Mouse (Mus musculus) bone marrow, adult 2 months (tissue): ENCODE measurements around the gene Katnb1. TPM values are rescaled to one million over a fixed set of nuclear protein-coding genes. Genes with fewer than 3 reads are reported as not detected.
A peak's percentile ranks its signal among the peaks of the same experiment; 100 is the strongest.

Source experiments
- H3K27ac ChIP-seq: fragments of 200-500 bp; 2 replicates; pipeline ENCODE4 v1.5.1; 2012; ENCODE audit warnings: low read depth, mild to moderate bottlenecking, control low read depth, inconsistent platforms, low read length; ENCODE audit not compliant: control insufficient read depth, poor library complexity, insufficient read depth
- H3K4me1 ChIP-seq: fragments of 200-500 bp; 2 replicates; pipeline ENCODE4 v1.6.1; 2011; ENCODE audit warnings: low read length; ENCODE audit not compliant: control insufficient read depth, insufficient read depth
- H3K4me3 ChIP-seq: fragments of 200-500 bp; replicated peaks from 2 replicates; pipeline ENCODE3; 2011; ENCODE audit warnings: mild to moderate bottlenecking, low read depth, low read length, control low read depth; ENCODE audit not compliant: control insufficient read depth
- CTCF ChIP-seq: fragments of 200-500 bp; IDR thresholded peaks from 2 replicates; pipeline ENCODE4 v1.5.1; 2011; ENCODE audit warnings: low read length, control low read depth; ENCODE audit not compliant: control insufficient read depth, insufficient read depth
- POLR2A ChIP-seq: fragments of 200-500 bp; IDR thresholded peaks from 2 replicates; pipeline ENCODE4 v1.6.1; 2011; ENCODE audit warnings: low read depth, mild to moderate bottlenecking, control low read depth, low read length, borderline replicate concordance; ENCODE audit not compliant: control insufficient read depth
- WGBS: fragments of 180-500 bp; shearing (Covaris S2); methylation state at CpG from one replicate; pipeline ENCODE4 v1.1.7; 2018; 5-methylcytosine and 5-hydroxymethylcytosine counted together
- polyA plus RNA-seq: library from polyadenylated mRNA; stranded (reverse); fragments of >200 nt; gene quantifications from 2 replicates; pipeline ENCODE4 v1.2.4, GENCODE M21; 2011; ENCODE audit warnings: low replicate concordance; ENCODE audit not compliant: missing spikeins, insufficient read depth, insufficient read length

Gene Katnb1
- polyA plus RNA-seq, 1 experiment = 21.7 TPM

DNA sequence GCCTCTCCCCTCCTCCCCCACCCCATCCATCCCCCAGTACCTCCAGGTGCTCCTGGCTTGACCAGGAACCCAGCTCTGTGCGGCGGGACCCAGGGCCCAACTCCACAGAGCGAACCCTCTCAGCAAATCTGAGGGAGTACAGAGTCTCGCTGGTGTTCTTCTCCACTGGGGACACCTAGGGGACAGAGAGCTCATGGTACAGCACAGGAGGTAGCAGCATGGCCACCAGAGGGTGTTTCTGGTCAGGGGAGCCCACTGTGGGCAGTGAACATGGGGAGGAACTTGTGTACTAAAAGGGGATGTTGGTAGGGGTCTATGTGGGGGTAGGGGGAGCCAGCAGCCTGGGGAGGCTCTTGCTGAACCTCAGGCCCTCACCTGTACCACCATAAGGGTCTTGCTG is 21.0 kb downstream of the Katnb1 start:
- H3K4me1 ChIP-seq = no peaks in the 10 kb centered on the region; the same call in 1 of the 2 replicates
- WGBS = 68% methylated on average over 4 of the region's 4 CpGs
- H3K27ac ChIP-seq = no peak overlapping the region
- no peak for TF ChIP-seq POLR2A
- peak; percentile 9; the same call in 1 of the 2 replicates for TF ChIP-seq CTCF
- no peak overlapping the region for H3K4me3 ChIP-seq

DNA sequence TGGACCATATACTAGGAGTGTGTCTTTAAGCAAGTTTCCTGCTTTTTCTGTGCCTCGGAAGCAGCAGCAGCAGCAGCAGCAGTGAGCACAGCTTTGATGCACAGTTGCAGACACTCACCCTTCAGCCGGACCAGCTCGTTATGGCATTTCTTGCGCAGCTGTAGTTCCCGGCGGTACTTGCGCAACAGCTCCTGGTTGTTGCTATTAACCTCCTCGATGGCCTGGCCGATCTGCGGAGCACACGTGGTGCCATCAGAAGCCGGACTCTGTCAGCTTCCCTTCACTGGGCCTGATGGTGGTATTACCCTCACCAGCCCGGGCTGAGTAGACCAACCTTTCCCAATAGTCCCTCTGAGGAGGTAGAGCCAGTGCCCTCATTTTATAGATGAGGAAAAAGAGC is 26.3 kb downstream of the Katnb1 start:
- WGBS = 42% methylated on average over 13 of the region's 13 CpGs
- H3K4me1 ChIP-seq = no peaks in the 10 kb centered on the region; the same call in 1 of the 2 replicates
- H3K4me3 ChIP-seq = no peak overlapping the region
- no peak overlapping the region for H3K27ac ChIP-seq
- TF ChIP-seq CTCF (no peak), POLR2A (no peak)

DNA sequence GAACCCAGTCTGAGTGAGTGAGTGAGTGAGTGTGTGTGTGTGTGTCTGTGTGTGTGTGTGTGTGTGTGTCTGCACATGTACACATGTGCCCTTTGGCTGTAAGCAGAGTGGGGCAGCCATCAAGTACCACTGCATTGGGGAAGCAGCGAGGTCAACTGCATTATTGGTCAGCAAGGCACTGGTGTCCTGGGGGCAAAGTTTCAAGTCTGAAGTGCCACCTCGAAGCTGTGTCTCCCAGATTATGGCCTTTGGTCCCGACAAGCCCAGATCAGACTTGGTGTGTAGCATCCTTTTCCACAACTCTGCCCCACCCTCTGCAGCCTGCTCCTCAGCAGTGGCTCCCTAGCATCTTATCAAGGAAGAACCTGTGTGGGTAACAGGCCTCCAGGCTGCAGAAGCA is 31.6 kb downstream of the Katnb1 start:
- Histone ChIP-seq H3K4me1 (no peaks in the 10 kb centered on the region), H3K4me3 (no peak overlapping the region), H3K27ac (no peak overlapping the region)
- TF ChIP-seq CTCF (no peak; the same call in 1 of the 2 replicates), POLR2A (no peak)
- 77% methylated on average over 3 of the region's 3 CpGs for WGBS

DNA sequence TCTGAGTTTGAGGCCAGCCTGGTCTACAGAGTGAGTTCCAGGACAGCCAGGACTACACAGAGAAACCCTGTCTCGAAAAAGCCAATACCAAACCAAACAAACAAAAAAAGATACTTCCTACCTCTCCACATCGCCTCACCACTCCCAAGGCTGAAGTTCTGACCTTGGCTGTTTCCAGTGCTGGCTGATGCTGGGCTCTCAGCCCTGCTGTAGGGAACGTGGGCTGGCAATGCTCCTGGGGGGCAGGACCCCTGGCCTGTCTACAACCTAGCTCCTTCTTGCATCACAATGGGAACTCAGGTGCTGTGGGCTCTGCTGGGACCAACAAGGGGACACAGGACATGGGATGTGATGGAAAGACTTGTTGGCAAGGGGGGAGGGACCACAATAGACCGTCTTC is 32.1 kb downstream of the Katnb1 start:
- H3K4me1 ChIP-seq = no peaks in the 10 kb centered on the region
- TF ChIP-seq CTCF = no peak
- no peak for TF ChIP-seq POLR2A
- 51% methylated on average over 4 of the region's 4 CpGs for whole genome bisulfite sequencing
- H3K27ac ChIP-seq = no peak overlapping the region
- H3K4me3 ChIP-seq = no peak overlapping the region

DNA sequence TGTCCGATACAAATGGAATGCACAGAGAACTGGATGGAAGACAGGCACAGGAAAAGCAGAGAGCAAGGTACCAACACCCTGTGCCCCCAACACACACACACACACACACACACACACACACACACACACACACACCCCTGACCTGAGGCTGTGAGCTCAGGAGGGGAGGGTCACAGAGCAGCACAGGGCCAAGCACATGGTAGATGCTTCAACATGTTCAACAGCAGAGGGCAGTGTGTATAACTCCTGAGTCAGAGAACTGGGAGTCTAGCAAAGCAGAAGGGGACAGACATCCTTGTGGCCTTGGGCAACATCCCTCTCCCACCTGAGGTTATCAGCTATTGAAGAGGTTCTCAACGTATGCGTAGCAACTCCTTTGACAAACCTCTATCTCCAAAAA is 32.8 kb downstream of the Katnb1 start:
- peak; percentile 31; the same call in 1 of the 2 replicates for TF ChIP-seq CTCF
- TF ChIP-seq POLR2A = no peak
- 73% methylated on average over 3 of the region's 3 CpGs for WGBS
- Histone ChIP-seq H3K4me3 (no peak overlapping the region), H3K4me1 (no peaks in the 10 kb centered on the region), H3K27ac (no peak overlapping the region)

DNA sequence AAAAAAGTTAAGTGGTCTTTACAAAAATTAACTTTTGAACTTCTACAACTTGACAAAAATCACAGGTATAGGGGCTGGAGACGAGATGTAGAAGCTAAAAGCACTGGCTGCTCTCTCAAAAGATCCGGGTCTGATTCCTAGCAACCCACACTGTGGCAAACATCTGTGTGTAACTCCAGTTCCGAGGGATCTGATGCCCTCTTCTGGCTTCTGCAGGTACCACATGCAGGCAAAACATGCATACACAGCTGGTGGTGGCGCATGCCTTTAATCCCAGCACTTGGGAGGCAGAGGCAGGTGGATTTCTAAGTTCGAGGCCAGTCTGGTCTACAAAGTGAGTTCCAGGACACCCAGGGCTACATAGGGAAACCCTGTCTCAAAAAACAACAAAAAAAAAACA is 42.5 kb downstream of the Katnb1 start:
- Histone ChIP-seq H3K27ac (no peak overlapping the region), H3K4me3 (no peak overlapping the region), H3K4me1 (no peaks in the 10 kb centered on the region)
- WGBS = 77% methylated on average over 5 of the region's 5 CpGs
- no peak for TF ChIP-seq POLR2A
- TF ChIP-seq CTCF = no peak

DNA sequence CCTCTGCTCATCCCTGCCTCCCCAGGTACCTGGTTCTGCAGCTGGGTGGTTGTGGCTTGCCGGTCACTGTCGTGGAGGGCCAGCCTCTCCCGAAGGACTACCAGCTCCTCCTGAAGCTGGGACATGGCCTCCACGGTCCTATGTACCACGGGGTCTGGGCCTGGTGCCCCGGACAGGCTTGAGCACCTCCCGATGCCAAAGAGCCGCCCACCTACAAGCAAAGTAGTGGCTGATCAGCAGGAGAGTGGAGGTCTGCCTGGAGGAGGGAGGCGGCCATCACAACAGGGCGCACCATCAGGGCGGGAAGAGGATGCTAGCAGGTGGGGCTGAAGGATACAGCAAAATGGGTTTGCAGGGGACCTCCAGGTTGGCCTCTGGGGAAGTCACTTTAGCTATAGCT is 45.5 kb downstream of the Katnb1 start:
- TF ChIP-seq CTCF (no peak), POLR2A (no peak)
- 82% methylated on average over 11 of the region's 11 CpGs for WGBS
- H3K27ac ChIP-seq = no peak overlapping the region
- H3K4me1 ChIP-seq = no peaks in the 10 kb centered on the region
- no peak overlapping the region for H3K4me3 ChIP-seq

DNA sequence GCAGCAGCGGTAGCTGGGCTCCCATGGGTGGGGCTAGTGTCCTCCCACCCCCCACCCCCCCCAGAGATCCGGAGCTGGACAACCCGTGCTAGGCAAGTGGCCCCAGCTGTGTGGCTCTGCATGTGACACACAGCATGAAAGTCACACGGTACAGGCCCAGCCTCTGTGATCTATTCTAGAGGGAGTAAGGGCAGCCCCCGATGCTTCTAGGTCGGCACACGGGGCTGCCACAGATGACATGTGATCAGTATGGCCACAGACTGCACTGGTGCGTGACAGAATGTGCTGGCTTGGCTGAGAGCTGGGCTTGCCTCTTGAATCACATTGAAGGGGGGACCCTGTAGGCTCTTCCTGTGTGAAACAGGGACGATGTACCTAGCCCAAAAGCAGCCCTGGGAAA is 46.7 kb downstream of the Katnb1 start:
- TF ChIP-seq POLR2A (no peak), CTCF (no peak)
- Histone ChIP-seq H3K4me1 (no peaks in the 10 kb centered on the region), H3K4me3 (no peak overlapping the region), H3K27ac (no peak overlapping the region)
- 71% methylated on average over 9 of the region's 9 CpGs for WGBS

DNA sequence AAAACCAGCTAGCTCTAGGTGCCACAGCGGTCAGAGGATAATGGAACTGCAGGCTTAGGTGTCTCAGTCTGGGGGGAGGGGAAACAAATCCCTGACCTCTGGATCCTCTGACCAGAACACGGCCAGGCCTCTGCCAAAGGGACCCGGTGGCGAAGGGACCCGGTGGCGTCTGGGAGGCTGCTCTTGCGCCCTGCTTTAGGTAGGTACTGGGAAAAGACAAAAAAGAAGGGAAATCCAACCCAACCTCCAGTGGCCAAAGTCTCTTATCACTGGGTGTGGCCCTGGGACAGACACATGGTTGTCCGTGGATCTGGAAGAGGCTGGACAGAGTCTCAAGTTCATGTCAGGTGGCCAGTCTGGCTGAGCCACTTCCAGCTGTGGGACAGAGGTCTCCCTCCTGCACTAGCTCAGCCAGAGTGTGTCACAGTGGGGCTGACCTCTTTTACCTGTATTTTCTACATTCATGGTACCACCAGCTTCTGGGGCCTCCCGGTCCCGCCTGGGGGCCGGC is 47.8 kb downstream of the Katnb1 start:
- H3K27ac ChIP-seq = no peak overlapping the region
- WGBS = 89% methylated on average over 11 of the region's 11 CpGs
- no peaks in the 10 kb centered on the region for H3K4me1 ChIP-seq
- no peak overlapping the region for H3K4me3 ChIP-seq
- no peak for TF ChIP-seq CTCF
- TF ChIP-seq POLR2A = no peak
